Mouse (Mus musculus): Measurements from ENCODE around the gene Kdm5a.

DNA sequence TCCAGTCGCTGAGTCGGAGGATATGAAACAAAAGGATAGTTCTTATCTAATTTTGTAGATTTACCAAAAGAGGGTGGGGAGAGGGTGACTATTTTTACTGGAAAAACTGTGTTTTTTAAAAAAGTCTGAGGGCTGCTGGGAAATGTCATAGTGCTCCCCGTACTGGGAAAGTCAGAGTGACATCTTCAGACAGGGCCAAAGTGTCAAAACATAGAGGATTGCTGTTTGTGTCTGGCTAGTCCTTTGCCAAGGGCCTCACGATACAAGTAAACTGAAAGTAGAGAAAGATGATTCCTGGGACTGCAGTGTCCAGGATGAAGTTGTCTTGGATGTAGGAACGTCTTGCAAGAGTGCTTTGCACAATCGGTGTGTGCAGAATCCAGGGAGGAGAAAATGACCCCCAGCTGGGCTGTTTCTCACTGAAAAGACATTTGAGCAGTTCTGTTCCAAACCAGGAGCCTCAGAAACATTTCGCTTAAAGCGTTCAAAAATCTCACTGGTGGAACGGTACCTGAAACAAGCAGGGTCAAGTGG, 100.5 kb downstream of the Kdm5a start:
- TF ChIP-seq CTCF (IDR thresholded peaks at IDR 0.05; ENCODE audit: insufficient read depth, low read depth, low read length) (no peak), POLR2A (IDR thresholded peaks at IDR 0.05; ENCODE audit: insufficient read depth, low read depth, low read length) (no peak)

Measured in olfactory bulb, adult 2 months (tissue).